Mouse (Mus musculus): ENCODE measurements around the gene Arid5a. TPM values are rescaled to one million over a fixed set of nuclear protein-coding genes. Genes with fewer than 3 reads are reported as not detected.
A peak's percentile ranks its signal among the peaks of the same experiment; 100 is the strongest.

Gene Arid5a
- total RNA-seq, 2 experiments from 2014 or later = 27.7 to 27.9 TPM

DNA sequence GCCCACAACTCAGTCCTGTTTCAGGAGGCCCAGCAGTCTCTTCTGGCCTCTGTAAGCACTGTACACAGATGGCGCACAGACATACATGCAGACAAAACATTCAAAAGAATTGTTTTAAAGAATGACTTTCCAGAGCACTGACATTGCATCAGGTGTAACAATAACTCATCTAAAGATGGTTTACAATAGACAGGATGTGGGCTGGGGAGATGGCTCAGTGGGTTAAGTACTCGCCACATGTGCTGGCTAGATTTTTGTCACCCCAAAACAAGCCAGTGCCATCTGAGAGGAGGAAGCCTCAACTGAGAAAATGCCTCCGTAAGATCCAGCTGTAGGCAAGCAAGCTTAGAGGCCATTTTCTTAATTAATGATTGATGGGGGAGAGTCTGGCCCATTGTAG, 13.1 kb upstream of the Arid5a start:
- DNase-seq = no peak

DNA sequence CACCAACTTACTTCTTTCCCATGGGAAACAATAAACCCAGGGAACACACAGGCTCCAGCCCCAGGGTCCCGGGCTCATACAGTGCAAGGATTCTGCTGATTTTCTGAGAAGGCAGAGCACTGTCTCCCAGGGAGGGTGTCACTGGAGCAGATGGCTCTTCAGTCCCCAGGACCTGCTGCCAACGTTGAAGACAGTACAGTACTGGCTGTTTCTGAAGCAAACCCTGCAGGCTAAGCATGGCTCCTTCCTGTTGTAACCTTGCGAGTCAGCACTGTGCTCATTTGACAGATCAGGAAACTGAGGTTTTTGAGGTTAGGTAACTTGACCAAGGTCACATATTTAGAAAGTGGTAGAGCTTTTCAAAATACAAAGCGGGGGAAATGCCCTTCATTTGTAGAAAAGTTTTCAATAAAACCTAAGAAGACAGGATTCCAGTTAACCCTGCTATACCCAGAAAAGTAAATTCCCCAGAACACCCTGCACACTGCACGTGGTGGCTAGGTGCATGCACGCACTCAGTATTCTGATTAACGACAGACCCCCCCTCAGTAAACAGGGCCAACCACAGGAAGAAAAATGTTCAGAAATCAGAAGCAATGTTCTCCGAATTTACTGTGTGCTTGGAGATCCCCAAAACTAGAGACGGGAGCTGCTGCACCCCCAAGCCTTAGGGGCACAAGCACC, 10.9 kb upstream of the Arid5a start:
- no peak for DNase-seq

DNA sequence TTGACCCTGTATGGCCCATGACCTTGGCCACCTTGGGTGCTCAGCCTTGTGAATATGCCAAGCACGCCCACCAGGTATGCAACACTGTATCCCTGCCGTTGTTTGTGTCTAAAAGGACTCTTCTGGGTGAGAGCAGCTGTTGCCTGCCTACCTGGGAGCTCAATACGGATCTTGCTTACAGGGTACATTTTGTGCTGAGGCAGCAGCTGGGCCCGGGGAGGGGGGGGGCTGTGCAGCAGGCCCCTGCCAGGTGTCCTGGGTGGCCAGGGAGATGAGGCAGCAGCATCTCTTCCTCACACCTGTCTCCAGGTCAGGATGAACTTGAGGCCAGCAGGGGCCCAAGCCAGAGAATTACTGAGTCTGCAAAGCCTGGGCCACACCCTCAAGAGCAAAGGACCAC, 9.4 kb upstream of the Arid5a start:
- no peak for DNase-seq

DNA sequence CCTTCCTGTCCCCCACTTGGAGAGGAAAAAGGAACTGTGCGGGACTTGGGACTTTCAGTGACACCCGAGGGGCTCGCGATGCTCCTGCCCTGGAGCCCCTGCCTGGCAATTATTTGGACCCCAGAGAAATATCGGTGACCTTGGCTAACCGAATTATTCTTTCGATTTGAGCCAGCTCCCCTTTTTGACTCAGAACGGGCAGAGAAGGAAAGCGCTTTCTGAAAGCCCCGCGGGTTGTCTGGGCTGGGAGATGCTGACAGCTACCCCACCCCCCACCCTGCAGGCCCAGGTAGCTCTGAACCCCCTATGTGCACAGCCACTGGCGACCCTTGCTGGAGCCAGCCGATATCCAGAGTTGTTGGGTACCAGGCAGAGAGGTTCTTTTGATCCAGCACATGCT, 8.4 kb upstream of the Arid5a start:
- DNase-seq = no peak

DNA sequence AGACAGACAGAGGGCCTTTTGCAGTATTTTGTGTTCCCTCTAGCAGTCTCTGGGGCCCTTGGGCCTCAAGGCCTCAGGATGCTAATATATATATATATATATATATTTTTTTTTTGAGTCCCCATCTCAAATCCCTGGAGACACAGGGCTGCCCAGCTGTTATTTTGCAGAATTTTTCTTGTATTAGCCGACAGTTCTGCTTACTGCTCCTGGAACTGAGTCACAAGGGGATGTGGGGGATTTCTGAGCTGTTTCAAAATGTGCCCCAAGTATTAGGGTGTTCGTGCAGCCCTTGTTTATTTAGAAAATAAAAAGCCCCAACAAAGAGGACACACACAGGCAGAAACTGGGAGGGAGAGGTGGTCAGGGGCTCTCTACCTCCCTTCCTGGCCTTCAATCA, 7.9 kb upstream of the Arid5a start:
- DNase-seq = no peak

DNA sequence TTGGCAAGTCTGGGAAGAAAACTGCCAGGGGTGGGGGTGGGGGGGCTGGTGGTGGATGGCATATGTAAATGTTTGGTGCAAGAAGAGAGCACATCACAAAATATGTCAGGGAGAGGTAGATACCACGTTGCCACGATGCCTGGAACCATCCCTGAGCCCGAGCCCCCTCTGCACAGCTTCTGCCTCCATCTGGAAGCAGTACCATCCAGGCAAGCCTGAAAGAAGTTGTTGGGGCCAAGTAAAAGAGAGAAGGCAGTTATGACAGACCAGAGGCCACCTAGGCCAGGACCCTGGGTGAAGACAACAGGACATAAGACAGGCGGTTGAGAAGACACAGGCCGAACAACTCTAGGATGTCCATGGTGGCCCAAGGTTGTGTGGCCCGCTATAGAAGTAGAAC, 7.0 kb upstream of the Arid5a start:
- no peak for DNase-seq

DNA sequence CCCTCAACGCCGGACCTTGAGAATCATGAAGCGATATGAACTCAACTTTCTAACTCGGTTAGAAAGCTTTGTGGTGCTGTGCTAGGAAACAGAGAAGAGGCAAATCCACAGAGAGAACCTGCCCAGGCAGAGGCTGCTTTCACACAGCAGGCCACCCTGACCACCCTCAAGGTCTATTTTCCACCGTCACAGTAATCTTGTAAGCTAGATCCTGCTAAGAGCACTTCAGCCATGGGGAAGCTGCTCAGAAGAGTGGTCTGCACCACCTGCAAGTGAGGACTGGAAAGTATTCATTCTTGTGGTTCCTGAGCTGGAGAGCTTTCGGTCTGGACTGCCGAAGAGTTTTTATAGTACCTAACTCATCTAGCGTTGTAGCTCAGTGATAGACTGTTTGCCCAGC, 5.3 kb upstream of the Arid5a start:
- no peak for DNase-seq

DNA sequence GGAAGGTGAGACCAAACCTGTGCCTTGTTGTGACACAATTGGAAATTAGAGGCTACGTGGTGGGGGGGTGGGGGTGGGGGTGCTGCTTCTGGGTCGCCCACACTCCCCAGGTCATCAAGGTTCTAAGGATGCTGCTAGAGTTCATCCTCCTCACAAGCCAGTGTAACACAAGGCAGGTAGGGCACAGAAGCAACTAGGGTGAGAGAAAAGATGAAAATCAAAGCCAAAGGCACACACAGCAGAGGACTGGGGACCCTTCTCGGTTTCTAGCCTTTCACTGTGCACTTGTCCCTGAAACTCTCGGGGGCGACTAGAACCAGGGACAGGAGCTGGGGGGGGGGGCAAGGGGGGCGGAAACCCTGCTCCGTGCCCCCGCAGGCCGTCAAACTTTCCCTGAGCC, 4.6 kb upstream of the Arid5a start:
- no peak for DNase-seq

DNA sequence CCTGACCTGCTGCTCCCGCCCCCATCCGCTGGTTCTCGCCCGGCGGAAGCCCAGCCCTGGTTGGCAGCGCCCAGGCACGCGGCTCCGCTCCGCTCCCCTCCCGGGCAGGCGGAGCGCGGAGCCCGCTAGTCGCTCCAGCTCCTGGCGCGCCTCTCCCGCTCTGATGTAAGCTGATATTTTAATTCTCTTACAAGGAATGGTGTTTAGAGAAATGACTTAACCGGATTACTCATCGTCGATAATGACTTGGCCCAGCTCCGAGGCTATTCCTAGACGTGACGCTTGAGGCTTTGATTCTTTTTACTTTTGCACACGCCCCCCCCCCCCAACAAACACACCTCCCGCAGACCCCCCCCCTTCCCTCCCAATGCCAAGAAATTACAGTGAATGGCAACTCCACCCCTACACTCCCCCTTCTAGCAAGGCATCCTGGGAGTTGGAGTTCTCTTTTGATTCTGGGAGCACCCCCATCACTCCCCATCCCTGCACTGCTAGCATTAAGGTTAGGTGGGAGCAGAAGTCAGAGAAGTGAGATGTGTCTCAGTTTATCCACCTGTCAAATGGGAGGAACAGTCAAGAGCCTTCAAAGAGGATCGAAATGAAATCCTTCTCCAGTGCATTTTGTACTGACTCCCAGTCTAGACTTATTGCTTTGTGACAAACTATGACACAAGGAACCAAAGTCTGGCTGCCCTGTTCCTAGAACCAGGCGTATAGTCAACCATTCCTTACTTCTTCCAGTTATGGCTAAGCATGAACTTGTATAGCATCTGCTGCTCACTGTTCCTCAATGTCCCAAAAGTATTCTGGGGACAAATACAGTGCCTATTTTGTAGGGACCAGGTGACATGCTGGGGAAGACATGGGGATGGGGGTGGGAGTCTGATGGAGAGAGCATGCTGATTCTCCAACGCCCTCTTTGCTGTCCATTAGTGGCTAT, 3.9 kb upstream of the Arid5a start:
- peak; percentile 93 for DNase-seq

DNA sequence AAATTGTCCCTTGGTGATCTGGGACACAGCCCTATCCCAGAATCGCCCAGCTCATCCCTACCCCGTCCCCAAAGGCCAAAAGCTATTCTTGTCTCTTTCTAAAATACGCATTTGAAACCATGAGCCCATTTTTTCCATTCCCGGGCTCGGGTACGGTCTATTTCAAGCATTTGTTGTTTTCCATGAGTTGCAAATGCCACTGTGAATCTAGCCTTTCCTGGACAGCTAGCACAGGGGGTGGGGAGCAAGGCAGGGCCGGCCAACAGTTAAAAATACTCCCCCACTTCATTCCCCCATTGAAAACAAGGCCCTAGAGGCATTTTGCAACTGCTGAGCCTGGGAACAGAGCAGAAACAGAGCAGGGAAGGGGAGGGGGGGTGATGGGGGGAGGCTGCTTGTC, 2.8 kb upstream of the Arid5a start:
- DNase-seq = peak; percentile 56

DNA sequence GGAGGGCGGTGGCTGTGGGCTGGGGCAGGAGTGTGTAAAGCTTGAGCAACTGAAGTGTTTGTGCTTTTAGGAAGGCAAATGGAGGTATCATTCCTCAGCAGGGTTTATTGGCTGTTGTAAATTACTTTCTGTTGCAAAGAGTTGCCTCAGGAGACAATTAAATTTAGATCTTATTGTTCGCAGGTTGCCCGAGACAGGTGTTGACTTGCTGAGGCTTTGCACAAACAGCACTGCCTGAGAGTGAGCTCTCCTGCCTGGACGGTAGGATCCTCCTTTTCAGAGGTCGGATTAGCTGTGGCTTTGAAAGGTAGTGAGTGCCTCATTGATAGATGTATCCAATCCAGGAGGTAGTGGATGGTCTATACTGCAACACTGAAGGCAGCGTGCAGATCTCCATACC, 1.4 kb upstream of the Arid5a start:
- DNase-seq = no peak

DNA sequence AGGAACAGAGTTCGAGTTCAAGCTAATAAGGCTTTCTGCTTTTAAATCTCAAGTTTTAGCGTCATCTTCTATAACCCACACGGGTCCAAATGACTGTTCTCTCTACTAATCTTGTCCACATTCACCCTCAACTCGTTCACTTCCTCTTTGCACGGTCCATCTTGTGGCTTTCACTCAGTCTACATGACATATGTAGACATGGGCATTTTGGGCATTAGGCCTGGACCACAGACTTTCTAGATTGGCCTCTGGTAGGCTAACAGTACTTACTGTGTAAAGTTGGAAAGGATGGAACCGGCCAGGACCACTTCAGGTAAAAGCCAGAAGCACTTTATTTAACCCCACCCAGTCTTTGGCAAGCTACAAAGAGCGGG, 425 bp upstream of the Arid5a start:
- no peak for DNase-seq

DNA sequence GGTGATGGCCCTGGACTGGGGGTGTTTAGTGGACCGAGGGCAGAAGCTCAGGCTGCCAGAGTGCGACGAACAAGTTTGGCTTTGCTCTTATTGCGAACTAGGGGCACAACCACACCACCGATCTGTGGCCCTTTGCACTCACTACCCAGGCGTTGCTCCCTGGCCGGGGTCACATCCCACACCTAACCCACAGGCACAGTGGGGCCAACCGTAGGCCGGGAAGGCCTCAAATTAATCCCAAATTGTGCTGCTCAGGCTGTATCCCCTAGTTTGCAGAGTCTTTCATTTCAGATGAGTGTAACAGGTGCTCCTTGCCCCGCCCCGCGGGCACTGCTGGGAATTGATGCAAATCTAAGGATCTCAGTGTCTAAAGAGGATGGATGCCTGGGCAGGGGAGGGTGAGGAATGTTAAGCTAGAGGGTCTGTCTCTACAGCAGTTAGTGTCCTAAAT, 943 bp downstream of the Arid5a start:
- DNase-seq = no peak

DNA sequence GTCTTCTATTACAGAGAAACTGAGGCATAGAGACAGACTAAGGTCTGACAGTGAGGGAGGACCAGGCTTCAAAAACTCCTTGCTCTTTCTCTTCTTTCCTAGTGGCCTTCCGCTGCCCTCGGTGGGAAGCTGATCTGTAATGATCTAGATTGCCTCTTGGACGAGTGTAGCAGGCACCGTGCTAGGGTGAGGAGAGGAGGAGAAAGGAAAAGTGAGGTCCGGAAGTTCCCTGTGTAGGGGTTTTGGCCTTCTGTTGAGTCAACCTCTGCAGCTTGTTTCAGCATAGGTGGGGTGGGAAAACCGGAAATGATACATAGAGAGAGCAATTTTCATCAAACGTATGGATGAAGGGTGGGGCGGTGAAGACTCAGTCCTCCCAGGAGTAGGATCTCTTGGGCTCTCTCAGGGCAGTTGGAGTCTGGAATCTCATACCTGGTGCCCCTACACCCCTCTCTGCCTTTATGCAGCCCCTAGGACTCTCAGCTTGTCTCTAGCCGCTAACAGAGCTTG, 1.5 kb downstream of the Arid5a start:
- no peak for DNase-seq

DNA sequence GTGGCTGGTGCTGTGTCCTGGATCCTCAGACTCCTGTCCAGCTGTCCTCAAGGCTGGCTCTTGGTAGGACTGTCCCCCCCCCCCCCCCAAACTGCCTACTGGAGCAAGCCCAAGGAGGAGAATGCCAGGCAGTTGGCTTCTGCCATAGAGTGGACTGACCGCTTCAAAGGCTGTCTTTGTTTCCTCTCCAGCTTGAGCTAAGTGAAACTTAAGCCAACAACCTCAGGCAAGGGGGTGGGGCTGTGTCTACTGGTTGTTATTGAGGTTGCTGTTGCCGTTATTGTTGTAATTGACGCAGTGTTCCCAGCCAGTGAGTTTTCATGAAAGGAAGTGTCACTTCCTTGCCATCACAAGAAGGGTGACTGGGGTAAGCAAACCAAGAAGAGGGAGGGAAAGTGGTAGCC, 2.0 kb downstream of the Arid5a start:
- DNase-seq = peak; percentile 55

DNA sequence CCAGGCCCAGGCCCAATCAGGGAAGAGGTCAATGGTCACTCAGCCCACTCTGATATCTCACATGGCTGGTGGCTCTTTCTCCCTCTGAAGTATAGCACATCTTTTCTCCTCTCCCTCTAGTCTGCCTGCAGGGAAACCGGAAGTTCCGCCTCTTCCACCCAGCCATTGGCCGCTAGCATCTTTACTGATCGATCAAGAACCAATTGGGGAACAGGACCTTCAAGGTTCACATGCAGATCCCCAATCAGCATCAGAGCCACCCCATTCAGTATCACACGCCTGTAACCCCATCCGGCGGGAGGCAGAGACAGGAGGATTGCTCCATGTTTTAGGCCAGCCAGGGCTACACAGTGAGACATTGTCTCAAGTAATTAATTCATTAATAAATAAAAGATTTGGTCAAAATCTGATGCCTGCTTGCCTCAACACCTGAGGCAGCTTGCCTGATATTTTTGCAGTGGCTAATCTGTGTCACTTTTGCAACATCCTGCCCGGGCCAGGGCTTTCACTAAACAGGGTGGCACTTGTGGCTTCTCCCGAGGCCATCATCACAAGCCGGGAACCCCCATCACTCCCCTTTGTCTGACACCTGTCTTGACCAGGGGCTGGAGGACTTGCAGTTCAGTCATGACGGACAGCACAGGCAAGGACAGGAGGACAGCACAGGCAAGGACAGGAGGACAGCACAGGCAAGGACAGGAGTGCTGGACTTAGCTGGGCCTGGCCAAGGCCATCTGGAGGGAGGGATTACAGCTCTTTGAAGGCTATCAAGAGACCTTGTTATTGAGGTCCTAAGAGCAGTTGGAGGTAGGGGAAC, 7.6 kb downstream of the Arid5a start:
- DNase-seq = no peak

DNA sequence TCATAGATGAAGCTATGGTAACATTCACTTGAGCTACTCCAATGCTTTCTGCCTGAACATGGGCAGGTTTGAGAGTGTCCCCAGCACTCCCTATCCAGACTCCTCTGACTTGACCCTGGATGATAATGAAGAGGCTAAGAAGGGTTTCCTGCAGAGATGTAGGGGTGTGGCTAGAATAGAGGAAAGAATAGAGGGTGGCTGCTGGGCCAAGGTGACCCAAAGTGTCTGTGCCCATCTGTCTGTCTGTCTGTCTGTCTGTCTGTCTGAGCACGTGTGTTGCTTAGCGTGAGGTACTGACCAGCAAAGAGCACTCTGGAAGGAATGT, 8.2 kb downstream of the Arid5a start:
- no peak for DNase-seq

DNA sequence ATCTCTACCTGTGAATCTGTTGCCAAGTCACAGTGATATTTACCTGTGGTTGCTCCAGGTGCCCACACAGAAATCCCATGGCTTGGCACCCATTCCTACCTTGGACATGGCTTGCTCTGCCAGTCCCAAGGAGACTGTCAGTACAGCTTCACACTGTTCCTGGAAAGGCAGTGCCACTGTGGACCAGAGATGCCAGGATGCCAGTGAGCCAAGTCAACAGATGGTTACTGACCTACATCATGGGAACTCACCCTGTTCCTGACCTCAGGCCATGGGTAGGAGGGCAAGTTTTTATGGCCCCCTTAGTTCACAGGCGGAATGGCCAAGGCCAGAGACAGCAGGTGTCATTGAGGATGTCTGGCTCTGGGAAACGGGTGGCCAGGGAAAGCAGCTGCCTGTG, 13.6 kb downstream of the Arid5a start:
- no peak for DNase-seq

DNA sequence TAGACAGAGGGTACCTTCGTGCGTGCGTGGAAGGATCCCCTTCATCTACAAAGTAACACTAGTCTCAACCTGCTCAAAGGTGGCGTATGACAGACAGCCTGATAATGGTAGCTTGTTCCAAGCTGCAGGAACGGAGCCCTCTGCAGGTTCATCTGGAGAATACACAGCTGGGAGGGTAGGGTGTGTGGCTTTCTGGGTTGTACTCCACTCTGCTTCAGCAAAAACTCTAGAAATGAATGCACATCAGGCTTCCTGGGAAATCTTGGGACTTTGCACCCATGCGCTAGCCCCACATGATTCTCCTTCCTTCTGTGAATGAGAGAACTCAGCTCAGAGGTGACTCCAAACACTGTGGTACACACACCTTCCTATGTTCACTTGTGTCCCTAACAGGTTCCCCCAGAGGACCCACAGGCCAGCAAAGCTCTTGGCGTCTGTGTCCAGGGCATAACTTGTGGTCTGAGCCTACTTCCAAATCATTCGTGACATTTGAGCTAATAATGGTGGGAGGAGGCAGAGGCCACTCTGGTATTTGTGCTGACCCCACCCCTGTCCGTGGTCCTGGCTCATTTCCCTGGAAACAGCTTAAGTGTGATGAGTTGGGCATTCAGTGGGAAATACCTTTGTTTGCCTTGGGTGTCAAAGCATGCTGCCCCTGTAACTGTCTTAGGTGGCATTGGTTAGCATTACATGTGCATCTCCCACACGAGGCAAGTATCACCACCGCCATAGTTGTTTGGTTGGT, 14.5 kb downstream of the Arid5a start:
- no peak for DNase-seq

DNA sequence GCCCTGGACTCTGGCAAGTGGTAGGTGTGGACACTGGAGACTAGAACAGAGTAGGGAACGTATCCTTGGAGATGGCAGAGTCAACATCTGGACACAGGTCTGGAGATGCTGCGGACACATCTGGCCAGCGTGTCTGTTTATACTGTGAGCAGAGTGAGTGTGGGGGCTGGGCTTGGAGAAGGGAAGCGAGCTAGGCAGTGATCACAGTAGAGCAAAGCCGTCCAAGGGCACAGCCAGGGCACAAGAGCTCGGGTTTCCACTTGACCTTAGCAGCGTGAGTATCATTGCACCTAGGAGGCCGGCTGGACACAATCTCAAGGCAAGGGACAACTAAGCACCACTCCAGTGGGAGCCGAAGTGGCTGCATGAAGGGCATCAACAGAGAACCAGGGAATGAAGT, 15.5 kb downstream of the Arid5a start:
- DNase-seq = no peak

DNA sequence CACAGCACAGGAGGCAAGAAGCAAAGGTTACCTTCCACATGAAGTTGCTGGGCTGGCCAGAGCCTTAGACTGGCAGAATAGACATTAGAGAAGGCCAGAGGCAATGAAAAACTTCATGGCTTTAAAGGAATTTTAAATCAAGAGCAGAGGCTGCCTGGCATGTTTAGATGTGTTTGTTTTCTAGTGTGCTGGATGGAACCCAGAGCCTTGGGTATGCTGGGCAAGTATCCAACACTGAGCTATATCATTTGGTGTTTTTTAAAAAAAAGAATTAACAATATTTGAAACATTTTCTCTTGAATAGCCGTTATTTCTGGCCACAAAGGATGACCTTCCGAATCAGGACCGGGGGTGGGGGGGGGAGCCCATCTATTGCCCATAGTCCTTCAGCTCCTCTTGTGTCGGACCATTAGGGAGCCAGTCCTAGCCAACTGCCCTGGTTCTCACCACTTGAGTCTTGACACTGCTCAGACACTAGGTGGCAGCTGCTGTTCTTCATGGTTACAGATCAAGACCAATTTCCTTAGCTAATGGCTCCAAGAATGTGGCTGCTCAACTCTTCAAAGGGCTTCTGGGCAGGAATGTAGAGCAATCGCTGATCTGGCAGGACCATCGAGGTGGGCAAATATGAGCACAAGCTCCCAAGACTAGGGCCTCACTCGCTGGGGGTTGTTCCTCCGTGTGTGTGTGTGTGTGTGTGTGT, 16.4 kb downstream of the Arid5a start:
- DNase-seq = peak; percentile 67

DNA sequence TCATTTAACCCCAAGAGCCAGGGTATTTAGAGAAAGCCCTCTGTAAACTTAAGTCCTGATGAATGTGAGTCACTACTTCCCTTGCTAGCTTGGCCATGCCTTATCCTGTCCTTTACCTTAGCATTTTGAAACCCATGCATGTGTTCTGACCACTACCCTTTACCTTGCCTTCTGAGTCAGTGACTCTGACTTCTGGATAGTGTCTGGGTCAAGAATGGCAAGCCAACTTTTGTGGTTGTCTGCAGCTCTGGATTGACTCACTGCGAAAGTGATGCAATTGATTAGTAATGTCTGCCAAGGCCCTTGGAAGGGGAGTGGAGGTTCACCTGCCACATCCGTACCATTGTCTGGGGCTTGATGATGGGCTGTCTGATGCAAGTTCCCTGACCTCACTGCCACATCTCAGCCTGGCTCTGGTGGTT, 18.4 kb downstream of the Arid5a start:
- no peak for DNase-seq
